Mouse (Mus musculus): ENCODE data around the gene Atp5e.
A peak's percentile ranks its signal among the peaks of the same experiment; 100 is the strongest.

Gene Atp5e

GRCm38 (mm10) chr2:174463789-174464523 is at the start of gene Atp5e:
Atp5e (minus strand) TSS chr2:174464105.
- DNase-seq (ENCODE audit: low read depth) = peak; percentile 90

DNA sequence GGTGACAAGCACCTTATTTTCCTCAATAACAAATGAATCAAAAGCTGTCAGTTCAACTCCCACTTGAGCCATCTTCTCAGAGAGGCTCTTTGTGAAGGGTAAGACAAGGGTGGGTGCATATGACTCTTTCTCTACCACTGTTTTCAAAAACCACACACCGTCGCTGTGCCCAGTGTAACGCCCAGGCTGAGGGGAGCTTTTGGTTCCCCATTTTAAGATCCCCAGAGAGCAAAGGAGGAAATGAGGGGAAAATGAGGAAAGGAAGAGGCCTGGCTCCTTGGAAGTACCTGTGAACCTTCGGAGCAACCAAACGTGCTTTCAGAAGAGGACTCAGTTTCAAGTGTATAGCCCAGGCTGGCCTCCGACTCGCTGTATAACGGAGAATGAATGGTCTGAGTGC is 45.9 kb upstream of the Atp5e start:
- DNase-seq (ENCODE audit: low read depth) = no peak

DNA sequence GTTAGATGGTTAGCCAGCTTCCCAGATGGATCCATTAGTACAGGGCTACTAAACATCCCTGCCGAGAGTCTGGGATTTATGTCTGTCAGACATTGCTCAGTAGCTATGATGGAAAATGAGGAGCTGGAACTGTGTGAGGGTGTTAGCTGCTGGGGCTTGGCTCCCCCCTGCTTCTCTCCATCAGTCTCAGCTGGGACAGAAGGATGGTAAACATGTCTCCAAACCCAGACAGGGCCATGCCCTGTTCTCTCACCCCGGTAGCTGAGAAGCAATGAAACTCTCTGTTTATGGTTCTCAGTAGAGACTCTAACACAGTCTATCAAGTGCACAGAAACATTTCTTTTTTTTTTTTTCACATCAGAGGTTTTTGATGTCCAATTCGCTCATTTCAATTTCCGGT is 44.1 kb upstream of the Atp5e start:
- no peak for DNase-seq (ENCODE audit: low read depth)

DNA sequence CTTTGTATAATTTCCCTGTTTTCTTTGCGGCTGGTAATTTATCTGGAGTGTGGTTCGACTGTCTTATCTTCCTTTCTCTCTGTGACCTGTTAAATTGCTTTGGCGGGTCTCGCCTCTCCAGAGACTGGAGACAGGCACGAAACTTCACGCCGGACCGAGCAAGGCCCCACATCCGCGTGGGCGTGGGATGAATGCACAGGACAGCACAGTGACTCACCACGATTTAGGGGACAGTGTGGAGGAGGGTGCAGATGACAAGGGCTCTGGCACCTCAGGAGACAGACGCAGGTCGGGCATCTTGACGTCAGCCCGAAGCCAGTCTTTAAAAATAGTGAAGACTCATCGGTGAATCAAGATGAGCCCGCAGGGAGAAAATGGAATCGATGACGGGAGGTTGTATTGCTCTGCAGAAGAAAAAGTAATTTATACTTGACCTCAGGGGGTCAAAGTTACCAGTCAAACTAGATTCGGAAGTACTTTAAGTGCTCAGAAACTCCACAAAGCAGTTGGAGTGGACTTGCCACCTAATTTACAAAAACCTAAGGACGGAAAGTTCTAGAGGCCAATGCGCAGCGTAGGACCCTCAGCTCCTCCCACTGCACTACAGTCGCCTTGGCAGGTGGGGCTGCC is 39.0 kb upstream of the Atp5e start:
- no peak for DNase-seq (ENCODE audit: low read depth)

DNA sequence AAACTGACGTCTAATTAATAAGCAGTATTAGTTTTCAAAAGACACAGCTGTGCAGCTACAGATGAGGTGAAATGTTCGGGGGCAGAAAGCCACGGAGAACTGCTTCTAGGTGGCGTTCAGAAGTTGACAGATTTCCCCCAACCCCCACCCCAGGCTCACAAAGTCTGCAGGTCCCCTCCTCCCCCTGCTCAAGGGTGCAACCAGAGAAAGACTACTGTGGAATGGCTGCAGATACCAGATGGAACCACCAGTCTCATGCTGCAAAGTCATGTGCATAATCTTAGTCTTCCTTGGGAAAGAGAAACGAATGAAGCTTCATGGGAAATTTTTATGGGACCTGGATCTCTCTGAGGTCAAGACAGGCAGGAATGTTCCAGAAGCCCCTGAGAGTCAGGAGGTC is 38.4 kb upstream of the Atp5e start:
- no peak for DNase-seq (ENCODE audit: low read depth)

DNA sequence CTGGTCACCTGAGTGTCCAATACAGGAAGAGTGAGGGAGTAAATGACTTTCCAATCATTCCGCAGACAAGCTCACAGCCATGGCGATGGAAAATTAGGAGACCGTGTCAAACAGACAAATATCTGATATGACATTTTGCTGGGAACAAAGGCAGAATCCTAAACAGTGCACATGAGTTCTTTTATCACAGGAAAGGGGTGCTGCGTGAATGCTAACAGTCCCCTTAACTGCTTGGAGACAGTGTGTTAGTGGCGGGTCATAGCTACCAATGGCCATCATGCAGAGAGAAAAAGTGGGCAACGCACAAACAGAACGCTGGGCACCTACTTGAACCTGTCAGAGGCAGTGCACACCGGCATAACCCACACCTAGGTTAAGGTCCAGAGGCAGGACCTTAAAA is 37.6 kb upstream of the Atp5e start:
- no peak for DNase-seq (ENCODE audit: low read depth)

GRCm38 (mm10) chr2:174500814-174501503 is 37.1 kb upstream of the Atp5e start:
- no peak for DNase-seq (ENCODE audit: low read depth)

- no peak for DNase-seq (ENCODE audit: low read depth)
These were observed 29.0 kb upstream of the Atp5e start for GRCm38 (mm10) chr2:174492858-174493257.

GRCm38 (mm10) chr2:174487005-174487404 is 23.1 kb upstream of the Atp5e start:
- DNase-seq (ENCODE audit: low read depth) = no peak

- no peak for DNase-seq (ENCODE audit: low read depth)
These were observed 14.8 kb upstream of the Atp5e start for GRCm38 (mm10) chr2:174478746-174479145.

- DNase-seq (ENCODE audit: low read depth) = no peak
These were observed 13.8 kb upstream of the Atp5e start for GRCm38 (mm10) chr2:174477543-174478319.

- DNase-seq (ENCODE audit: low read depth) = no peak
These were observed 9.6 kb upstream of the Atp5e start for GRCm38 (mm10) chr2:174473550-174473927.

DNA sequence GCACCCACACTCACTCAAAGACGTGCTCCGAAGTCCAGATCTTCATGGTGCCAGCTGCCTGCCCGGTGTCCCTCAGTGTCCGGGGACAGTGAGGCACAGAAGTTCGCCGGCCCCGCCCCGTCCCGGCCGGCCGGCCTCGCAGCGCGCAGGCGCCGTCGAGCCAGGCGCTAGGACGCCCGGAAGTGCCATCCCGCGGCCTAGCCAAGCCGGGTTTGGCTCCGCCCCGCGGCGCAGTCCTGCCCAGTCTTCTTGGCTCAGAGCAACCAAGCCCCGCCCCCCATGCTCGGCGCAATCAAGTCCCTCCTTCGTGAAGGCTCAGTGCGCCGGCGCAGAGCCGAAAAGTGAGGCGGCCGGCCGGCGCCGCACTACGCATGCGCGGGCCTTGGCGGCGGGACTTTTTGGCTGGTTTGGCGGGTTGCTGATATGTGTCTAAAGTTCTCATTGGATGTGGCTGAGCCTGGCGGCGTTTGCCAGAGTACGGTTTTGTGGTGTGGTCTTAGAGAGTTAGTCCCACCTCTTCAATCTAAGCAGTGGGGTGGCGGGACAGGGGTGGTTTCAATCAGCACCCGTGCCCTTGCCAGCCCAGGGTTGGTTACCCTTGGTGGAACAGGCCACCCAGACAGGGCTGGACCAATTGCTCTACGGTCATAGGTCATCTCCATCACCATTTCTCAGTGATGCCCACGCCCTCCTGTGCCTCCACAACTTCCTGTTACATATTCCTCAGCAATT is 9.1 kb upstream of the Atp5e start, which contains the start of gene Prelid3b:
TSS of gene Prelid3b (minus strand) at position 264 of the 732 bp plus-strand sequence.
- peak; percentile 99 for DNase-seq (ENCODE audit: low read depth)

GRCm38 (mm10) chr2:174472407-174472806 is 8.5 kb upstream of the Atp5e start:
- DNase-seq (ENCODE audit: low read depth) = no peak

- DNase-seq (ENCODE audit: low read depth) = no peak
These were observed 7.0 kb upstream of the Atp5e start for GRCm38 (mm10) chr2:174470786-174471405.

- DNase-seq (ENCODE audit: low read depth) = peak; percentile 37
These were observed 6.4 kb upstream of the Atp5e start for GRCm38 (mm10) chr2:174470333-174470732.

DNA sequence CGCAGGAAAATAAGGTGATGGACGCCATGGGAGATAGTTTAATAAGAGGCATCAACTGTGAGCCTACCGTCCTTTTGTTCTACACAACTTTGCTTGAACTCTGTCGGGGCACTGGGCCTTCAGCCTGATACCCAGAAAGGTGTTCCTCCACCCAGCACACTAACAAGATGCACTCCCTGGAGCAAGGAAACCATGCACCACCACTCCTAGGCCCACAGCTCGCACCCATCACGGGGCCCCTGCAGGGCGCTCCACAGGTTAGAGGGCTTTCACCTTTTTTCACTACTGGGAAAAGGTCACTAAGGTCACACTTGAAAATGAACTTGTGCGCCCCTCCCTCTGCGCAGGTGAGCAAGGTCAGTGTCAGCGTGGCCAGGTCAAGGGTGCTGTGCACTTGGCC is 535 bp downstream of the Atp5e start:
- no peak for DNase-seq (ENCODE audit: low read depth)

- no peak for DNase-seq (ENCODE audit: low read depth)
These were observed 4.5 kb downstream of the Atp5e start for GRCm38 (mm10) chr2:174459365-174459764.

GRCm38 (mm10) chr2:174453681-174454080 is 10.2 kb downstream of the Atp5e start:
- DNase-seq (ENCODE audit: low read depth) = peak; percentile 60

- no peak for DNase-seq (ENCODE audit: low read depth)
These were observed 13.6 kb downstream of the Atp5e start, which contains the start of gene Tubb1 for GRCm38 (mm10) chr2:174450353-174450752. Tubb1 (plus strand) TSS chr2:174450695.

DNA sequence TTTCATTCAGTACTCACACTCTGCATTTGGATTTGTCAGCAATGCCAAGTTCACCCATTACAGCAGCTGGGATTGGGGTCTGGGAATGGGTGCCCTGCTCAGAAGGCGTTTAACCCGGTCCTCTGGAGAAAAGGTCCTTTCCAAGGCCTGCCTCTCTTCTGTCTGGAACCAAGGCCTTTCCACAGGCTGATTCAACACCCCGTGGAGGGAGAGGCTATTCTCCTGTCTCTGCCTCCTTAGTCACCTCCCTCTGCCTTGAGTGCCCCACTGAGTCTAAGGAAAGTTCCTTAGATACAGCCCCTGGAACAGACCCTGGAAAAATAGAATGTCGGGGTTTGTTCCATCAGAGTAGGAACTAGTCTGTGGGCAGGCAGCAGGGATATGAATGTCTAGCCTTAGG is 15.5 kb downstream of the Atp5e start:
- DNase-seq (ENCODE audit: low read depth) = no peak

Data from 416B (cell line).